Mouse (Mus musculus): ENCODE results near the gene Krtcap2. TPM values are rescaled to one million over a fixed set of nuclear protein-coding genes. Genes with fewer than 3 reads are reported as not detected.

The Krtcap2 gene
- polyA plus RNA-seq, 1 experiment from 2014 or later = 294 TPM

- Histone ChIP-seq H3K4me3 (replicated peaks) (no peak overlapping the region), H3K27me3 (no peaks in the 10 kb centered on the region; the same call in 1 of the 2 replicates), H3K36me3 (peaks cover 20% of the 10 kb centered on the region), H3K9ac (no peak overlapping the region), H3K27ac (replicated peaks) (no peak overlapping the region), H3K4me2 (replicated peaks) (no peak overlapping the region), H3K9me3 (replicated peaks) (no peaks in the 10 kb centered on the region), H3K4me1 (peaks cover 17% of the 10 kb centered on the region; the same call in 1 of the 2 replicates)
- WGBS = 68% methylated on average over 14 of the region's 14 CpGs
- ATAC-seq (ENCODE audit: insufficient number of reproducible peaks, low FRiP score, low TSS enrichment, low read depth) = 0 out of 2 replicates have a peak, but pooled peaks have one; percentile 7
Observed at GRCm38 (mm10) chr3:89233562-89234110, 12.1 kb upstream of the Krtcap2 start.

- WGBS = 92% methylated on average over 10 of the region's 10 CpGs
- H3K27me3 ChIP-seq = no peaks in the 10 kb centered on the region
- peaks cover 22% of the 10 kb centered on the region for H3K36me3 ChIP-seq
- ATAC-seq (ENCODE audit: insufficient number of reproducible peaks, low FRiP score, low TSS enrichment, low read depth) = no peak
- H3K27ac ChIP-seq (replicated peaks) = no peak overlapping the region
- no peak overlapping the region for H3K4me3 ChIP-seq (replicated peaks)
- no peak overlapping the region for H3K4me2 ChIP-seq (replicated peaks)
- H3K4me1 ChIP-seq = 0 out of 2 replicates have a peak, but pooled peaks cover 11% of the 10 kb centered on the region
- no peak overlapping the region for H3K9ac ChIP-seq
- H3K9me3 ChIP-seq (replicated peaks) = no peaks in the 10 kb centered on the region
Observed at GRCm38 (mm10) chr3:89236516-89236915, 9.2 kb upstream of the Krtcap2 start.

GRCm38 (mm10) chr3:89237682-89238081 is 8.1 kb upstream of the Krtcap2 start:
- Histone ChIP-seq H3K27ac (replicated peaks) (no peak overlapping the region), H3K36me3 (peaks cover 29% of the 10 kb centered on the region), H3K4me1 (0 out of 2 replicates have a peak, but pooled peaks cover 11% of the 10 kb centered on the region), H3K27me3 (no peaks in the 10 kb centered on the region), H3K9ac (no peak overlapping the region), H3K4me2 (replicated peaks) (no peak overlapping the region), H3K9me3 (replicated peaks) (no peaks in the 10 kb centered on the region), H3K4me3 (replicated peaks) (no peak overlapping the region)
- no peak for ATAC-seq (ENCODE audit: insufficient number of reproducible peaks, low FRiP score, low TSS enrichment, low read depth)
- WGBS = 92% methylated on average over 21 of the region's 21 CpGs

GRCm38 (mm10) chr3:89238494-89238893 is 7.3 kb upstream of the Krtcap2 start:
- H3K4me1 ChIP-seq = peaks cover 14% of the 10 kb centered on the region
- no peak overlapping the region for H3K4me3 ChIP-seq (replicated peaks)
- 68% methylated on average over 11 of the region's 12 CpGs for WGBS
- no peak overlapping the region for H3K27ac ChIP-seq (replicated peaks)
- no peaks in the 10 kb centered on the region for H3K9me3 ChIP-seq (replicated peaks)
- no peaks in the 10 kb centered on the region for H3K27me3 ChIP-seq
- ATAC-seq (ENCODE audit: insufficient number of reproducible peaks, low FRiP score, low TSS enrichment, low read depth) = peak; percentile 18; the same call in 1 of the 2 replicates
- no peak overlapping the region for H3K4me2 ChIP-seq (replicated peaks)
- H3K9ac ChIP-seq = no peak overlapping the region
- peaks cover 29% of the 10 kb centered on the region for H3K36me3 ChIP-seq

- Histone ChIP-seq H3K27me3 (no peaks in the 10 kb centered on the region), H3K27ac (replicated peaks) (no peak overlapping the region), H3K4me3 (replicated peaks) (no peak overlapping the region), H3K4me2 (replicated peaks) (no peak overlapping the region), H3K4me1 (peaks cover 43% of the 10 kb centered on the region), H3K9me3 (replicated peaks) (no peaks in the 10 kb centered on the region), H3K36me3 (peaks cover 13% of the 10 kb centered on the region), H3K9ac (no peak overlapping the region)
- no peak for ATAC-seq (ENCODE audit: insufficient number of reproducible peaks, low FRiP score, low TSS enrichment, low read depth)
- 71% methylated on average over 9 of the region's 9 CpGs for WGBS
Observed at GRCm38 (mm10) chr3:89242331-89242895, 3.4 kb upstream of the Krtcap2 start.

- 0 out of 2 replicates have a peak overlapping the region, but pooled peaks have one; percentile 5 for H3K27ac ChIP-seq (replicated peaks)
- H3K4me1 ChIP-seq = peaks cover 47% of the 10 kb centered on the region
- no peaks in the 10 kb centered on the region for H3K9me3 ChIP-seq (replicated peaks)
- 10% methylated on average over 14 of the region's 14 CpGs for WGBS
- H3K36me3 ChIP-seq = 0 out of 2 replicates have a peak, but pooled peaks cover 9% of the 10 kb centered on the region
- peak overlapping the region; percentile 79 for H3K4me2 ChIP-seq (replicated peaks)
- H3K9ac ChIP-seq = peak overlapping the region; percentile 6; the same call in 1 of the 2 replicates
- peak; percentile 49 for ATAC-seq (ENCODE audit: insufficient number of reproducible peaks, low FRiP score, low TSS enrichment, low read depth)
- H3K4me3 ChIP-seq (replicated peaks) = peak overlapping the region; percentile 75
- no peaks in the 10 kb centered on the region for H3K27me3 ChIP-seq
Observed at GRCm38 (mm10) chr3:89243609-89244008, 2.2 kb upstream of the Krtcap2 start.

- ATAC-seq (ENCODE audit: insufficient number of reproducible peaks, low FRiP score, low TSS enrichment, low read depth) = no peak
- no peaks in the 10 kb centered on the region for H3K27me3 ChIP-seq
- H3K27ac ChIP-seq (replicated peaks) = peak overlapping the region; percentile 72
- peak overlapping the region; percentile 39 for H3K9ac ChIP-seq
- peak overlapping the region; percentile 79 for H3K4me2 ChIP-seq (replicated peaks)
- peaks cover 10% of the 10 kb centered on the region for H3K36me3 ChIP-seq
- H3K4me1 ChIP-seq = peaks cover 46% of the 10 kb centered on the region
- H3K4me3 ChIP-seq (replicated peaks) = peak overlapping the region; percentile 75
- H3K9me3 ChIP-seq (replicated peaks) = no peaks in the 10 kb centered on the region
- WGBS = 12% methylated on average over 25 of the region's 25 CpGs
Observed at GRCm38 (mm10) chr3:89244158-89244981, 1.4 kb upstream of the Krtcap2 start.

- H3K4me1 ChIP-seq = peaks cover 46% of the 10 kb centered on the region
- peaks cover 16% of the 10 kb centered on the region for H3K36me3 ChIP-seq
- WGBS = 3% methylated on average over 16 of the region's 26 CpGs
- ATAC-seq (ENCODE audit: insufficient number of reproducible peaks, low FRiP score, low TSS enrichment, low read depth) = no peak
- H3K27ac ChIP-seq (replicated peaks) = peak overlapping the region; percentile 79
- no peaks in the 10 kb centered on the region for H3K27me3 ChIP-seq
- peak overlapping the region; percentile 79 for H3K4me2 ChIP-seq (replicated peaks)
- no peaks in the 10 kb centered on the region for H3K9me3 ChIP-seq (replicated peaks)
- H3K4me3 ChIP-seq (replicated peaks) = peak overlapping the region; percentile 75
- H3K9ac ChIP-seq = peak overlapping the region; percentile 39
Observed at GRCm38 (mm10) chr3:89244982-89245687, 631 bp upstream of the Krtcap2 start.

- under 1% methylated on average over 40 of the region's 42 CpGs for WGBS
- Histone ChIP-seq H3K4me2 (replicated peaks) (peak within 1 kb of the TSS; percentile 79), H3K36me3 (peaks cover 14% of the 10 kb centered on the region), H3K9ac (peak within 1 kb of the TSS; percentile 79), H3K27me3 (no peaks in the 10 kb centered on the region), H3K27ac (replicated peaks) (peak within 1 kb of the TSS; percentile 79), H3K4me3 (replicated peaks) (peak within 1 kb of the TSS; percentile 75), H3K9me3 (replicated peaks) (no peaks in the 10 kb centered on the region), H3K4me1 (peaks cover 58% of the 10 kb centered on the region)
- peak; percentile 71 for ATAC-seq (ENCODE audit: insufficient number of reproducible peaks, low FRiP score, low TSS enrichment, low read depth)
Observed at GRCm38 (mm10) chr3:89246261-89247100, 715 bp downstream of the Krtcap2 start, which contains the start of gene Trim46. TSS of gene Trim46 (minus strand) at chr3:89246309.

- Histone ChIP-seq H3K27ac (replicated peaks) (no peak overlapping the region), H3K4me2 (replicated peaks) (peak overlapping the region; percentile 79), H3K9me3 (replicated peaks) (no peaks in the 10 kb centered on the region), H3K36me3 (peaks cover 7% of the 10 kb centered on the region), H3K4me1 (peaks cover 61% of the 10 kb centered on the region), H3K9ac (peak overlapping the region; percentile 79; the same call in 1 of the 2 replicates), H3K4me3 (replicated peaks) (peak overlapping the region; percentile 75), H3K27me3 (no peaks in the 10 kb centered on the region)
- WGBS = 89% methylated on average over 4 of the region's 4 CpGs
- no peak for ATAC-seq (ENCODE audit: insufficient number of reproducible peaks, low FRiP score, low TSS enrichment, low read depth)
Observed at GRCm38 (mm10) chr3:89247466-89247865, 1.7 kb downstream of the Krtcap2 start.
